10 mouse cellular contexts compared by ENCODE assay signal in the genomic region with DNA sequence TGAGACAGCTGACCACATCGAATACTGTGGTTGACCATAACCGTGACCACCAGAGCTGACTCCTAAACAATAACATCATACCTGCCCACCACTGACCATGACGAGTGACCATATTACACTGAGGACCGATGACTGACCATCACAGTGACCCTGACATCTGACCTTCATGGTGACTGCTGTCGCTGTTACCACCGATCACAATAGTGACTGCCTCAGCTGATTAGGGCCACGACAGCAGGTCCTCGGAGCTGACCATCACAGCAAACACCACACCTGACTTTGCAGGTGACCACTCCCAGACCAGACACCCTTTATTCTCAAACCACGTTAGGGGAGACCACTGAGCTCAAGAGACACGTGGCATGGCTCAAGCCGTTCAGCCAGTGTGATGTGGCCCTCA. TPM values are rescaled to one million over a fixed set of nuclear protein-coding genes. Genes with fewer than 3 reads are reported as not detected.
DNase-seq lines count a peak whose midpoint lies in the region; ATAC-seq and TF ChIP-seq lines count a peak whose summit lies in the region.
"Had no signal": no experiment of that assay in that cellular context is flagged by ENCODE, and none has a peak within 500 bp of the region (broad histone marks: within the 10 kb centered on the region; RNA-seq: fewer than 3 reads in every experiment).

No protein-coding gene starts in this region.

- TF ChIP-seq CTCF in midbrain, postnatal 0 days (IDR thresholded peaks at IDR 0.05), result no peak

- H3K9ac ChIP-seq in limb, embryonic 14.5 days (ENCODE audit: low read depth, low read length, severe bottlenecking), result no peak overlapping the region
- H3K9ac ChIP-seq in liver, embryonic 15.5 days, result no peak overlapping the region
- H3K9ac ChIP-seq in midbrain, postnatal 0 days (replicated peaks; ENCODE audit: low read length, poor library complexity, severe bottlenecking), result no peak overlapping the region
- no peak overlapping the region for H3K9ac ChIP-seq in midbrain, embryonic 16.5 days (ENCODE audit: low read depth, low read length)
- H3K9ac ChIP-seq: midbrain, embryonic 13.5 days had no signal

- DNase-seq in frontal cortex, postnatal 25 days (ENCODE audit: low spot score in 2 of 2), result peak; percentile 2
- DNase-seq in limb, embryonic 14.5 days (ENCODE audit: low spot score), result no peak
- no peak for DNase-seq in limb, embryonic 10.5 days (ENCODE audit: low spot score)
- peak; percentile 0 for DNase-seq in adrenal gland, postnatal 10 days
- no peak for DNase-seq in midbrain, postnatal 0 days (ENCODE audit: low spot score)
- DNase-seq: thymus, adult 2 months had no signal

- H3K9me3 ChIP-seq in limb, embryonic 14.5 days (ENCODE audit: control insufficient read depth, low read length), result no peaks in the 10 kb centered on the region
- H3K9me3 ChIP-seq in limb, embryonic 10.5 days (replicated peaks), result no peaks in the 10 kb centered on the region
- no peaks in the 10 kb centered on the region for H3K9me3 ChIP-seq in liver, embryonic 15.5 days (replicated peaks)
- H3K9me3 ChIP-seq in midbrain, postnatal 0 days (ENCODE audit: low read length), result no peaks in the 10 kb centered on the region
- H3K9me3 ChIP-seq in midbrain, embryonic 16.5 days (replicated peaks; ENCODE audit: control insufficient read depth, low read length, poor library complexity, severe bottlenecking), result no peaks in the 10 kb centered on the region
- H3K9me3 ChIP-seq: midbrain, embryonic 13.5 days had no signal

- H3K27ac ChIP-seq in limb, embryonic 14.5 days (replicated peaks; ENCODE audit: low read depth, low read length), result no peak overlapping the region
- H3K27ac ChIP-seq in limb, embryonic 10.5 days, result no peak overlapping the region
- H3K27ac ChIP-seq in liver, embryonic 15.5 days (replicated peaks), result peak overlapping the region; percentile 74; the same call in 1 of the 2 replicates
- H3K27ac ChIP-seq in midbrain, postnatal 0 days (ENCODE audit: low read depth, low read length), result no peak overlapping the region
- H3K27ac ChIP-seq in midbrain, embryonic 16.5 days (ENCODE audit: low read length), result no peak overlapping the region
- H3K27ac ChIP-seq: midbrain, embryonic 13.5 days had no signal

- no peak for ATAC-seq in frontal cortex, adult (ENCODE audit: low TSS enrichment)
- ATAC-seq in limb, embryonic 14.5 days (ENCODE audit: low FRiP score, low read depth), result peak; percentile 37; the same call in 1 of the 2 replicates
- no peak for ATAC-seq in liver, embryonic 15.5 days (ENCODE audit: insufficient read depth)
- no peak for ATAC-seq in midbrain, postnatal 0 days (ENCODE audit: low FRiP score)
- ATAC-seq in midbrain, embryonic 16.5 days, result no peak
- ATAC-seq: midbrain, embryonic 13.5 days had no signal

- H3K27me3 ChIP-seq in limb, embryonic 14.5 days (ENCODE audit: control insufficient read depth, insufficient read depth, low read length), result no peaks in the 10 kb centered on the region
- H3K27me3 ChIP-seq in limb, embryonic 10.5 days (ENCODE audit: low read depth, poor library complexity, severe bottlenecking), result no peaks in the 10 kb centered on the region
- no peaks in the 10 kb centered on the region for H3K27me3 ChIP-seq in liver, embryonic 15.5 days
- no peaks in the 10 kb centered on the region for H3K27me3 ChIP-seq in midbrain, postnatal 0 days (ENCODE audit: insufficient read depth, low read length)
- no peaks in the 10 kb centered on the region for H3K27me3 ChIP-seq in midbrain, embryonic 16.5 days (ENCODE audit: control insufficient read depth, insufficient read depth, low read depth, low read length)
- H3K27me3 ChIP-seq: midbrain, embryonic 13.5 days had no signal

- no peaks in the 10 kb centered on the region for H3K4me1 ChIP-seq in limb, embryonic 14.5 days (ENCODE audit: control insufficient read depth, insufficient read depth, low read length)
- peaks cover 34% of the 10 kb centered on the region for H3K4me1 ChIP-seq in limb, embryonic 10.5 days
- H3K4me1 ChIP-seq in liver, embryonic 15.5 days (replicated peaks), result peaks cover 36% of the 10 kb centered on the region
- no peaks in the 10 kb centered on the region for H3K4me1 ChIP-seq in midbrain, postnatal 0 days (ENCODE audit: insufficient read depth, low read length)
- H3K4me1 ChIP-seq in midbrain, embryonic 16.5 days (ENCODE audit: control insufficient read depth, insufficient read depth, low read length), result no peaks in the 10 kb centered on the region

- WGBS in limb, embryonic 14.5 days, result 82% methylated on average over 11 of the region's 11 CpGs
- WGBS in limb, embryonic 10.5 days, result 84% methylated on average over 11 of the region's 11 CpGs
- 78% methylated on average over 11 of the region's 11 CpGs for WGBS in liver, embryonic 15.5 days (ENCODE audit: insufficient replicate concordance)
- WGBS in midbrain, postnatal 0 days, result 92% methylated on average over 11 of the region's 11 CpGs
- WGBS in midbrain, embryonic 16.5 days, result 93% methylated on average over 11 of the region's 11 CpGs

- H3K36me3 ChIP-seq in limb, embryonic 14.5 days (ENCODE audit: control insufficient read depth, insufficient read depth, low read length), result no peaks in the 10 kb centered on the region
- H3K36me3 ChIP-seq in limb, embryonic 10.5 days, result no peaks in the 10 kb centered on the region
- no peaks in the 10 kb centered on the region for H3K36me3 ChIP-seq in liver, embryonic 15.5 days (replicated peaks)
- no peaks in the 10 kb centered on the region for H3K36me3 ChIP-seq in midbrain, postnatal 0 days (ENCODE audit: insufficient read depth, low read length)
- H3K36me3 ChIP-seq in midbrain, embryonic 16.5 days (ENCODE audit: control insufficient read depth, insufficient read depth, low read length), result no peaks in the 10 kb centered on the region
- H3K36me3 ChIP-seq: midbrain, embryonic 13.5 days had no signal

- no peak overlapping the region for H3K4me3 ChIP-seq in limb, embryonic 14.5 days (replicated peaks; ENCODE audit: low read length)
- H3K4me3 ChIP-seq in limb, embryonic 10.5 days, result no peak overlapping the region
- H3K4me3 ChIP-seq in liver, embryonic 15.5 days (replicated peaks), result no peak overlapping the region
- H3K4me3 ChIP-seq in midbrain, postnatal 0 days (ENCODE audit: low read depth, low read length), result no peak overlapping the region
- H3K4me3 ChIP-seq in midbrain, embryonic 16.5 days (ENCODE audit: low read depth, low read length), result no peak overlapping the region
- H3K4me3 ChIP-seq: midbrain, embryonic 13.5 days had no signal

- TF ChIP-seq POLR2A in limb, embryonic 14.5 days (IDR thresholded peaks at IDR 0.05; ENCODE audit: borderline replicate concordance, extremely low read depth, insufficient read depth, insufficient read length), result no peak

- H3K4me2 ChIP-seq in limb, embryonic 14.5 days (replicated peaks; ENCODE audit: low read depth, low read length, severe bottlenecking), result no peak overlapping the region
- peak overlapping the region; percentile 55; the same call in 1 of the 2 replicates for H3K4me2 ChIP-seq in liver, embryonic 15.5 days
- H3K4me2 ChIP-seq in midbrain, postnatal 0 days (ENCODE audit: low read depth, low read length, poor library complexity, severe bottlenecking), result no peak overlapping the region
- no peak overlapping the region for H3K4me2 ChIP-seq in midbrain, embryonic 16.5 days (ENCODE audit: low read length)
- H3K4me2 ChIP-seq: midbrain, embryonic 13.5 days had no signal

RNA-seq across cellular contexts. Expression of gene Ptgis, which starts 51.3 kb away (rescaled TPM):
- 37.7 and 53.0 TPM in 2 replicates for polyA plus RNA-seq in limb, embryonic 14.5 days (2012; rRNA removed)
- polyA plus RNA-seq in limb, embryonic 14.5 days (2014; fragmentation: Nextera tagmentation; extraction: Ambion mirVana), result 31.2 and 31.8 TPM in 2 replicates
- polyA plus RNA-seq in limb, embryonic 10.5 days (2016; fragmentation: Nextera tagmentation; extraction: Ambion mirVana), result 15.6 and 17.6 TPM in 2 replicates
- 10 to 100 TPM; 18.7 to 23.3 TPM for total RNA-seq in adrenal gland, postnatal 10 days (2021)
- 1.1 and 1.3 TPM in 2 replicates for polyA plus RNA-seq in liver, embryonic 15.5 days (2015; fragmentation: Nextera tagmentation; extraction: Ambion mirVana)
- total RNA-seq in midbrain, postnatal 0 days (2014; rRNA removed), result 4.3 and 6.1 TPM in 2 replicates
- 3.9 and 4.7 TPM in 2 replicates for polyA plus RNA-seq in midbrain, postnatal 0 days (2015; fragmentation: Nextera tagmentation; extraction: Ambion mirVana)
- polyA plus RNA-seq in midbrain, embryonic 16.5 days (2015; fragmentation: Nextera tagmentation; extraction: Ambion mirVana), result 3.4 and 4.3 TPM in 2 replicates

RNA-seq across cellular contexts. Expression of gene B4galt5, which starts 57.3 kb away (rescaled TPM):
- 21.8 and 23.6 TPM in 2 replicates for polyA plus RNA-seq in limb, embryonic 14.5 days (2012; rRNA removed)
- polyA plus RNA-seq in limb, embryonic 14.5 days (2014; fragmentation: Nextera tagmentation; extraction: Ambion mirVana), result 23.2 and 24.5 TPM in 2 replicates
- 10.3 and 11.3 TPM in 2 replicates for polyA plus RNA-seq in limb, embryonic 10.5 days (2016; fragmentation: Nextera tagmentation; extraction: Ambion mirVana)
- 10 to 100 TPM; 55.5 to 76.9 TPM for total RNA-seq in adrenal gland, postnatal 10 days (2021)
- polyA plus RNA-seq in liver, embryonic 15.5 days (2015; fragmentation: Nextera tagmentation; extraction: Ambion mirVana), result 2.4 TPM in 2 replicates
- total RNA-seq in midbrain, postnatal 0 days (2014; rRNA removed), result 64.1 and 88.3 TPM in 2 replicates
- polyA plus RNA-seq in midbrain, postnatal 0 days (2015; fragmentation: Nextera tagmentation; extraction: Ambion mirVana), result 29.1 and 35.6 TPM in 2 replicates
- 16.6 and 18.1 TPM in 2 replicates for polyA plus RNA-seq in midbrain, embryonic 16.5 days (2015; fragmentation: Nextera tagmentation; extraction: Ambion mirVana)

Comparison
In these comparisons a context has a peak if more than half of its experiments do, and no peak if none do; other contexts are left out.
1. DNase-seq: peak in frontal cortex, postnatal 25 days (2 of 2) and adrenal gland, postnatal 10 days (single experiment); none in limb, embryonic 14.5 days (single experiment), limb, embryonic 10.5 days (single experiment) and midbrain, postnatal 0 days (single experiment).